Mouse (Mus musculus): ENCODE data around the gene Pdcl2.

Gene Pdcl2

DNA sequence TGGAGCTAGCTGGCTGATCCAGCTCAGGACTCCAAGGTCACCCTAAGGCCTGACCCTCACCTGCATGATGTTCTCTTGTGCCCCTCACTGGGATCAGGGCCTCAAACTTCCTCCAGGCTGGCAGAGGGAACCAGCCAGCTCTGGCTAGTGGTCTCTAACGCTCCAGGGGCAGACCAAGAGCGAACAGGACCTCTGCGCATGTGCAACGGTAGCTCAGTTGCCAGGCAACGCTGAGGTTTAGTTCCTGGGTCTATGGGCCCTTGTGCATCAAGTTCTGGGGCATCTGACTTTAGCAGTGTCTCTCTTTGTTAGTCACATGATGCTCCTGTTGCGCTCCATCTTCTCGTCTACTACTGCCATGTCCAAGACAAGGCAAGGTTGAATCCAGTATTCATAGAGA lies at the start of gene Pdcl2:
Gene Pdcl2 (minus strand): TSS at position 204 of the 400 bp plus-strand sequence.
- no peak for DNase-seq (ENCODE audit: low spot score in 2 of 2)

DNA sequence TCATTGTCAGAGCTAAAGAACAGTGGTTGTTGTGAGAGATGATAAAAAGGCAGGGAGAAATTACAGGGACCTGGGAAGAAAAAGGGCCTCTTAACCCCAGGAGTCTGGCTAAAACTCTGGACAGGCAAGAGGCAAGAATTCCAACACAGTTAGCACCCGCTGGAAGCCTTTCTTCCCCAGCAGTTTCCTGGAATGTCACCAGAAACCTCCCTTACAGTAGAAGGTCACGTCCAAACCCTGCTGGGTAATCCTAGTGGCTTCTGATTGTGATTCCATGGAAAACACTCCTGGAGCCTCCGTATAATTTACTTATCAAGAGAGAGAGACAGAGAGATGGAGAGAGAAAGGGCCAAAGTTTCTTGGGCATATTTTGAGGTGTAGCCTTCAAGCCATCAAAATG lies 48.3 kb upstream of the Pdcl2 start:
- DNase-seq (ENCODE audit: low spot score in 2 of 2): no peak

DNA sequence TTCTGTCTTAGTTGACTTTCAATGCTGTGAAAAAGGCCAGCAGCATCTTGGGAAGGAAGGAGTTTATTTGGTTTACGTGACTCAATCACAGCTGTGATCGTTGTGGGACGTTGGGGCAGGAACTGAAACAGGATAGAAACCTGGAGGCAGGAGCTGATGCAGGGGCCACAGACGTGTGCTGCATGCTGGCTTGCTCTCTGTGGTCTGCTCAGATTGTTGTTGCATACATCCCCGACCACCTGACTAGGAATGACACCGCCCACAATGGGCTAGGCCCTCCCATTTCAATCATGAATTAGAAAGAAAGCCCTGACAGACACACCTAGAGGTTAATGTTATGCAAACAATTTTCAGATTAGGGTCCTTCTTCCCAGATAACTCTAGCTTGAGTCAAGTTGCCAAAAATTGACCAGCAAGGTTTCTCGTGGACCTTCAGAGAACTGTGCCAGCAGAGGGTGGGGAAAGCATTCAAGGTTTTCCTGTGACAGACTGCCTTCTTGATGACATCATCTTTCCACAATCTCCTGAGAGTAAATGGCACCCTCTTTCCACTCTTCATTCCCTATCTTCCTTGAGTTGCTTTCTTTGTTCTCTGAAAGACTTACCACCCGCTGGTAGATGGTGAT lies 38.4 kb upstream of the Pdcl2 start:
- DNase-seq (ENCODE audit: low spot score in 2 of 2): no peak

DNA sequence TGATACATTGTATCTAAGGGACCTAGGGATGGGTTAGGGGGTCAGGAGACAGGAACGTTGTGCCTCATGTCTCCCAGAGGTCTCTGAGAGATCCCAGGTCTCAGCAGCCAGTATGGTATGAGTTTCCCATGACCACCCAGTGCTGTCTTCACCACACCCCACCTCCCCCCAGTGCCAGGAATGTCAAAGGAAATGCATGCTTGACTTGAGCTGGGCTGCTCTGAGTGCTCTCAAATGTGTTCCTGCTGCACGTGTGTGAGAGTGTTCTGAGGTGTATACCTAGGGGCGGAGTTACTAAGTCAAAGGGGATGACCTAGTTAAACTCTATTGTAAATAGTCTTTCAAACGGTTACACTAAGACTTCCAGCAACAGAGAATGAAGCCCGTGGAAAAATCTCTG lies 34.5 kb upstream of the Pdcl2 start:
- no peak for DNase-seq (ENCODE audit: low spot score in 2 of 2)

DNA sequence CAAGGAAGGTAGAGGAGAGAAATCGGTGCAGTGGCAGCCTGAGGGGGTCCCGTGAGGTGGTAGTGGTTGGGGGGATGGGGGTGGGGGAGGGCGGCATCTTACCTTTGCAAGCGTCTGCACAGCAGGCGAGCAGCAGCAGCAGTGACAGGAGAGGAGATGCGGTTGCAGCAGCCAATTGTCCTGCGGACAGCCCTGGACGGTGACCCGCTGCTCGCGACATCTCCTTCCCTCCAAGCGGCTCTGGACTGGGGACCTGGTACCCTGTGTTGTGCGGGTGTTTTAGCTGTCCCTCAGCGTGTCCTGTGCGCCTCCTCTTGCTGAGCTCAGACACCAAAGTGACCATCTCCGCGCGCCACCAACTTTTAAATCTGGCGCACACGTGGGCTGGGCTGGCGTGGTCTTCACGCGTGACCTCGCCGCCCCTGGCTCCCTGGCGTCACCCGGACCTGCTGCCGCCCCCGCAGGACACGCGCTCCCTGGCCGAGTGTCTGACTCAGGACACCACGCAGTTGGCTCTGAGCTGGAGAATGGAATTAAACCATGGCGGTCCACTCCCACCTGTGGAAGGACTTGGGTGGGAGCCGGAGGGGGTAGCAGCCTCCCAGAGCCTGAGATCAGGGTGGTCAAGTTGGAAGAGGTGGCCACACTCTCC lies 32.6 kb upstream of the Pdcl2 start, which contains the start of gene Nmu:
Gene Nmu (minus strand): TSS at position 336 of the 652 bp plus-strand sequence.
- no peak for DNase-seq (ENCODE audit: low spot score in 2 of 2)

DNA sequence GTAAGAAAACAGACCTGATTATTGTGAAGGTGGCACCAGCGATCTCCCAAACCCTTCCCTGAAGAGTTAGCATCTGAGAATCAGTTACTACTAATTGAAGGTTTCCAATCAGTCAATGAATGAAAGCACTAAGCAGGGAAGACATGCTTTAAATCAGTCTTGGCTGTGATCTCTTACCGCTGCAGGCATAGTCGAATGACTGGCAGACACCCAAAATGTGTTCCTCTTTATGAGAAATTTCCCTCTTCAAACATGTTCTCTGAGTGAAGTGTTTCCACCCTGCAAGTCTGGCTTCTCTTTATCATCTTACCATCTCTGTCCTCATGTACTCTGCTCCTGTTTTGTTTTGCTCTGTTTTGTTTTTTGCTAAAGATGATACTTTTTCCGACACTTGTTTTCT lies 29.8 kb upstream of the Pdcl2 start:
- DNase-seq (ENCODE audit: low spot score in 2 of 2): no peak

DNA sequence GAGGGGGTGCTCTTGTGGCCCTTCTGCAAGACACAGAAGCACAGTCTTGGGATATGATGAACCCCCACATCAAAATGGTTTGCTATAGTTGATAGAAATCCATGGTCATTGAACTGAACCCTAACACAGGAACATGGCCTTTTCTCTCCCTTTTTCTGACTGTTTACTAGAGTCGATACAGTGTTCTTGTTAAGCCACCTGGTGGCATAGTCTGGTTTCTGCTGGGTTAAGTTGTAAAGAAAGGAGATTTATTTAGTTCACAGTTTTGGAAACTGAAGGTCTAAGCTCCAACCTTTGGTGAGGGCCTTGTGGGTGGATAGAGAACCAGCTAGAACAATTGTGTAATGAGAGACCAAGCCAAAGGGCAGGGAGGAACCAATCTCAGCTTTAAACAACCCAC lies 29.1 kb upstream of the Pdcl2 start:
- no peak for DNase-seq (ENCODE audit: low spot score in 2 of 2)

DNA sequence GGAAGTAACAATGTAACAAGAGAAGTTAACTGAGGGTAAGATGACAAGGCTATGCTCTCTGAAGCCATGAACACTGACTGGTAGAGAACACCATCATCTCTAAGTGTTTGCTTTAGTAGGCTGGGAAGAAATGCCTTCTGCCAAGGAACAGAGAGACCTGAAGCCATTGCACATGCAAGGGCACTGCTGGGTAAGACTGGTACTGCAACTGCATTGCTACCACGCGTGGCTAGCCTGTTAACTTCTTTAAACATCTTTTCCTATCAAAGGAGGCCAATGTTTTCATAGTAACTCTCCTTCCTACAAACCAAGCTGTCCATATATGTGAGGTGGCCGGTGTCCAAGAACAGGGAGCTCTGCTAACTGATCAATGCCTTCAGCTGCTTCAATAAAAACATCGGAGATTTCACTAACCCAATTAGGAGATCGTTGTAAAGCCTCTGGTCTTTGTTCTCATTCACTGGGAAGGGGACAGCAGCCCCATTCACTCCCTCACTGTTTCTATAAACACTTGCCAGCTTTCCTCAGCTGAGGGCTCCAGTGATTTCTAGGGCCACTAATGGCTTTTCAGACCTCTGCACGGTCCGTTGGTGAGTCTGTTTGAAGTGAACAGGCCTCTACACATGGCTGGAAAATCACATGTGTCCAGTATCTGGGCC lies 21.1 kb upstream of the Pdcl2 start:
- DNase-seq (ENCODE audit: low spot score in 2 of 2): no peak

DNA sequence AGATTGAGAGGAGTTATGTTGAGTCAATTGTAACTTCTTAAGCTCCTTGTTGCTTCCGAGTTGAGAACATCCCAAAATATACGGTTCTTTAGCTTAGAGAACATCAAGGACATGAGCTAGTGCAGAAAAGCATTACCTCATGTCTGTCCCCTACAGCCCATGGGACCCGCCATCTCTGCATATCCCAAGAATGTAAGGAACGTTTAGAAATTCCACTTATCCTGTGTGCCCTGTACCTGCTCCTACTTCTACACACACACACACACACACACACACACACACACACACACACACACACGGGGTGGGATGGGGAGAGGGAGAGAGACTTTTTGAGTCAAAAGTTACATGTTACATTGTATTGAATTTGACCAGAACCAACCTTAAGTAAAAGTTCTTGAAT lies 20.6 kb upstream of the Pdcl2 start:
- no peak for DNase-seq (ENCODE audit: low spot score in 2 of 2)

DNA sequence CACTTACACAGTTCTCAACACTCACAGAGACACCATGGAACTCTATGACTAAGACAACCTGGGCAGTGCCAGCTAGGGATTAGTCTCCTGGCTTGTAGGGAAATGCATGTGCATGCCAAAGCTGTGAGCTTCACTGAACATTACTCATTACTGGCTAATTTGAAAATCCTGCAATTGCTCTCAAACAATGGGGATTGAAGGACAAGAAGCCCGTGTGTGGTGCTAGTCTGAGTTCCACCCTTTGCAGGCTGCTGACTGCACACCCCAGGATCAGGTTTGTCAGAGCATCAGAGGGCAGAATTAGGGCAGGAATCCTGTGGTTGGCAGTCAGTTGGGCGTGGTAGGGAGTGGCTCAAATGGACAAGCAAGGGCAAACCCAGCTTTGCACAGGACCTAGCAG lies 15.2 kb upstream of the Pdcl2 start:
- DNase-seq (ENCODE audit: low spot score in 2 of 2): peak; percentile 49 to 55

DNA sequence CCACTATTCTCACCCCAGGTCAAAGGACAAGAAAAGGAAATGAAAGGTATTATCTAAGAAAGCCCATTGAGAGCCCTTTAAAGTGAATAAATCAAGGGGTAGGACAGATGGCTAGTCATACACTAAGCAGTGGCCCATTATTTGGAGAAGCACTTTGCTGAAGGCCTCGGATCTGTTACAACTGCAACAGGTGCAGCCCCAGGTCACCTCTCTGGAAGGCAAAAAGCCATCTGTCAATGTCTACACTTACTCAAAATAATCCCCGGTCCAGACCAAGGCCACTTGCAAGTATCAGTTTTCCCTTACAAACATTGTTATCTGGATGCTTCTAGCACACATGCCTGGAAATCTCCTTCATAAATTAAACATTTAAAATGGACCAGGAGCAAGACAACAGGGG lies 10.0 kb upstream of the Pdcl2 start:
- DNase-seq (ENCODE audit: low spot score in 2 of 2): no peak

DNA sequence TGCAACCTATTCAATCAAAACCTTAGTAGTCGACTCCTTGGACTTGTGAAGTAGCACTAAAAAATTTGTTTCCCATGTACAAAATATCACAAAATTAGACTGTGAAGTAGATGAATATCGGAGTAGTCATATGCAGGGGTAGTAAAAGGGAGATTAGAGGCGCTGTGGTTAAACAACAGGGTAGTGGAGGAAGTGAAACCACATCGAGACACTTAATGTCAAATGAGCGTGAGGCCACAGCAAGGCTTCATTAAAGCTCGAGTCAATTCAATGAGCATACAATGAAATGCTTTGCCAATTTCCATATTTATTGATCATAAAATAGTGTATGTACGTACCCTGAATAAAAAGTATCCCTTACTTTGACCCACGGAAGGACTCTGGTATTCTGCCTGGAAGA lies 6.1 kb upstream of the Pdcl2 start:
- no peak for DNase-seq (ENCODE audit: low spot score in 2 of 2)

DNA sequence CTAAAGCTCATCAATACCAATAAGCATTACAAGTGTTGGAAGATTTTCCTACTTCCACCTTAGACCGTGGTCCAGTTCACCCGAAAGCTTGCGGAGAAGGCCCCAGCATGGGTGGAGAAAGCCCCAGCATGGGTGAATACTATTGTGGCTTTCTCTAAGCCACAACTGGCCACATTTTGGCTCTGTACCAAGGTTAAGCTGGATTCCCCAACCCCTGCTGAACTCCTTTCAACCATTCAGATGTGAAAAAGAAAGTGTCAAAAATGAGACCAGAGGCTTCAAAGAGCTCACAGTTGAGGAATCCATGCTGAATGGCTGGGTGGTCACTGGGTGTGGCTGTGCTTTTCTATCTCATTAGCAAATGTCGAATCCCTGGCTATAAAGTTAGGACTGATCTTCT lies 2.9 kb upstream of the Pdcl2 start:
- no peak for DNase-seq (ENCODE audit: low spot score in 2 of 2)

DNA sequence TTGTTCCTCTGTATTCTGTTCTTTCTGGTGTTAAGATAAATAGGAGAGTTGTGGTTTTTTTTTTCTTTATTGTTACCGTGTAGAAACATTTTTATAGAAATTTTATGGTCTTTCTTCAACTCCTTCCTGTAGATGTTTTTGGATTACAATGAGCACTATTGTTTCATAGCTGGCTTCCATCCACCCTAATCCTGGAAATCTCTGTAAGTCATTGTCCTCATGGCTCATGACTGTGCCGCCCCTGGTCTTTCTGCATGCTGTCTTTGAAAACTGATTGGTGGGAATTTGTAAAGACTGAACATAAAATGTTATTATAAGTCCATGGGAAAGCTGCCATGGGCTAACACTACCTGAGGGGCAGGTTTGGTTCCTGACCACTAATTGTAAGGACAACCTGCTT lies 3.7 kb downstream of the Pdcl2 start:
- no peak for DNase-seq (ENCODE audit: low spot score in 2 of 2)

DNA sequence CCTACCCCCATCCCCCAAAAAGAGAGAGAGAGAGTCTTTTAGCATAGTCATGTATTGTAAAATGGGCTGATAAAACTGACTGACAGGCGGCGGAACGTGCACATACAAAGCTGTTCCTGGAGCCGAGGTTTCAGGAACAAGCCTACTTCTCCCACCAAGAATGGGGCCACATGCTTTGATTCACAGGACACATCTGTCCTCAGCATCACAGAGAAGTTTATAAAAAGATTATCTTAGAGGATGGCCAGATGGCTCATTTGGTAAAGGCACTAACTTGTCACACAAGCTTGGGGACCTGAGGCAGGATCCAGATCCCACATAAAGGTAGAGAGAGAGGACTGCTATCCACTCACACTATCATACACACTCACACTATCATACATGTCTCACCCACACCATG lies 5.8 kb downstream of the Pdcl2 start:
- no peak for DNase-seq (ENCODE audit: low spot score in 2 of 2)

DNA sequence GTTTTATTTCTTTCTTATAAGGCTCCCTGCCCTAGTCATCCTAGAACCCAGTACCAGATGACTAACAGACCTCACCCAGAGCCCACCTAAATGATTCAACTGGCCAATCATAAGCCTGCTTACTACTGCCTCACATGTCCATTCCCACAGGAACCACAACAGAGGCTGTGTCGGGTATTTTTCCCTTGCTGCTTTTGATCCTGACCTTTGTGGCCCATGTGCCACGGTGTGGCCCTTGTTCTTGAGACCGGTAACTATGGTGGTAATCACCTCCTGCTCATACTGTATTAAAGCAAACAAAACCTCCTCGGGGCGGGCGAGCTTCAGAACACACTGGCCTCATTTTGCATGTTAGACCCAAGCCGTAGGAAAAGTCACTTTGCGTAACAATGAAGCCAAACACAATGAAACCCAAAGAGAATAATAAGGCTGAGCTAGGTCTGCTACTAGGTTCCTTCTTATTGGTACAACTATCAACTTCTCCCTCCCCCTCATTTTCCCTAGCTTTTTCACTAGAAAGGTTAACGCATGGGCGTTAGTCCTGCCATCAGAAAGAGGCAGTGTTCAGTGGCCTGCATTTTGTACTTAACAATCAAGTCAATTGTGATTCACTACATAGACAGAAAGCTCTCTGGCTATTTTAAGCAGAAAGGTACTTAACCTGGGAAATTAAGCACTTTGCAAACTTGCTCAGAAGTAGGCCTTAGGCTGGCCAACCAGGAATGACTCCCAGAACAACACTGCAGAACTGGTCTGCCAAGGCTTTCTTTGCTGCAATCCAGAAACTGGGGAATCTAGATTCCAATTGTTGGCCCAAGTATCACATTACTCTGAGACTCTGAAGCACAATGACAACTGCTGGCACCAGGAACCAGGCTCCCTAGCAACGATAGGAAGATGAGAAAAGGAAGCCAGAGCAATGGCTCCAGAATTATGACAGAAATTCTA lies 9.4 kb downstream of the Pdcl2 start:
- no peak for DNase-seq (ENCODE audit: low spot score in 2 of 2)

DNA sequence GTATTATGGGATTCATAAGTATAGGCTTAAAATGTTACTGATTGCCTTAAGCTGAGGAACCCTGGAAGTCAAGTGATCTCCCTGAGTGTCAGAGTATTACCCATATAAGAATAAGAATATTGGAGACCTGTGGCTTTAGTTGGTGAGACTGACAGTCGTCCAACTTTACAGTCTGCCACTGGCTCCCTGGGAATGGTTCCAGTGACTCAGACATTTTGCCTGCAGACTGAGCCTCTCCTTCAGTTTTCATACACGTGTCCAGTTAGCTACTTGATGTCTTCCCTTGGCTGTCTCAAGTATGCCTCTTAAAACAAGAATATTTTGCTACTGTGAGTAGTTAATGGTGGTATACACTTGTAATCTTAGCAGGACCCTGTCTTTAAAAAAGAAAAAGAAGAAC lies 22.8 kb downstream of the Pdcl2 start:
- DNase-seq (ENCODE audit: low spot score in 2 of 2): no peak

DNA sequence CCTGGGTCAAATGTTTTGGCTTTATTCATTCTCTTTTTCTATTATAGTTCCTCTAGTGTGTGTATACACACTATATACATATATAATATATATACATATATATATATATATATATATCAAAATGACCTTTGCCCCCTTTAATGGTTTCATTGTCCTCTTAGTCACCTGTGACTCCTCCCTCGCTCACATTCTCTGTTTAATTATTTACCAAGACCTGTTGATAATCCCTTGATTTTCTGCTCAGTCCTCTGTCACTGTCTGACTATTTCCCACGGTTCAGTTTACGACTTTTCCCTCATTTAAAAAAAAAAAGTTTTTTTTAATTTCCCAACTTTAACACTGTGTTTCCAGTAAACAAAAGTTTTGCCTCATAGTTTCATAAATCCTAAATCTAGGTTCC lies 24.7 kb downstream of the Pdcl2 start:
- no peak for DNase-seq (ENCODE audit: low spot score in 2 of 2)

DNA sequence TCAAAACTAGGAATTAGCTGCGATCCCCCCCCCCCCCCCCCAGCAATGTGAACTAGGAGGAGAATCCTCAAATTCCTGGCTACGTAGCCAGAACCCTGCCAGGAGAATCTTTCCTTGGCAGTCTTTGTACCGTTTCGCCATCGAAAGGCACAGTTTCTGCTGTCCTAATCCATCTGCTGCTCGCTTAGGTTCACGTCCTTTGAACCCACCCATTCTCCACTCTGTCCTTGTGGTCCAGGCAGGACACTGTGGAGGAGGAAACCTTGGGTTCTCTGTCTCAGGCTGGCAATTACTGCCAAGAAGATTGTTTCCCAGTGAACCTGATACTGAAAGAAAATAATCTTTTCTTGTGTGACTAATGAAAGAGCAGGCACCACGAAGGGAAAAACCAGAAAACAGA lies 25.3 kb downstream of the Pdcl2 start:
- peak; percentile 9 to 10 for DNase-seq (ENCODE audit: low spot score in 2 of 2)

DNA sequence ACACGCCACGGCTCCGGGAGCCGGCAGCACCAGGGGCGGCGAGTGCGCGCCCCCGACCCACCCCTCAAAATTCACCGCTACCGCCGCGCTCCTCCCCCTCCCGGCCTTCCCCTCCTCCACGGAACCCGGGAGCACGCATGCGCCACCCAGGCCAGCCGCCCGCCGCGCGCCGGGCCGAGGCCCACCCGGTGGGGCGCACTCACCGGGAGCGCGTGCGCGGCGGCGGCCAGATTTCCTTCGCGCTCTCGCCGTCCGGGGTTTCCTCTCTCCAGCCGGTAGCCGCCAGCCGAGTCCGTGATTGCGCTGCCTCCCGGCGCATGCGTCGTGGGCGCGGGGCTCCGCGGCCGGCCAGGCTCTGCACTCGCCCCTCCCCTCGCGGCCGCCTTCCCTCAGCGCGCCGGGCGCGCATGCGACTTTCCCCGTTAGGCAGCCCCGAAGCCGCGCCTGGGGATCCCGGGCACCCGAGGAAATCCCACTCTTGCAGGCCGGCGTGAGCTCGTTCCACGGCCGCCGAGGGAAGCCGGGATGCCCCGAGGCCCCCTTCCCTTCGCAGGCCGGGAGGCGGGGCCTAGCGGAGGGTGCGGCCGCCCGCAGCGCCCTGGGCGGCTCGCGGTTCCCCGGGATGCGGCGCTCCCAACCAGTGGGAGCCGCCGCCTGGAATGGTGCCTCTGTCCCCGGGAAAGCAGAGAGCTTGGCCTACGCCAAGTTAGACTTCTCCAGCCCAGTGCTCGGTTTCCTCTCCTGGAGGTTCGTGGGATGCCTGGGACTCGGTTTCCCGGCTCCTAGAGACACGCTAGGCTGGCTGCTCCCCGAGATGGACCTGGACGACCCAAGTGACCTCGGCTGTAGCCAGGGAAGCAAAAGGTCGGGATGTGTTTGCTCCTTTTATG lies 26.3 kb downstream of the Pdcl2 start, which contains the start of gene Clock:
Gene Clock (minus strand): TSS at position 341 of the 890 bp plus-strand sequence.
- DNase-seq (ENCODE audit: low spot score in 2 of 2): peak; percentile 88 to 89
